Mouse (Mus musculus): Measurements from ENCODE around the gene Foxp1. TPM values are rescaled to one million over a fixed set of nuclear protein-coding genes. Genes with fewer than 3 reads are reported as not detected.

Foxp1 gene
- total and polyA plus RNA-seq, 3 experiments, result 16.1 to 42.0 TPM; not detected in 1

- H3K27me3 ChIP-seq (ENCODE audit: control insufficient read depth in 1 of 2, insufficient read depth in 2 of 2, low read length in 2 of 2), result no peaks in the 10 kb centered on the region
- no peaks in the 10 kb centered on the region for H3K79me2 ChIP-seq (ENCODE audit: control insufficient read depth, insufficient read depth, low read length, poor library complexity)
- no peak overlapping the region for H3K4me3 ChIP-seq (ENCODE audit: control insufficient read depth in 1 of 2, insufficient read depth in 1 of 2, low read depth in 2 of 2, low read length in 2 of 2)
- H3K9me3 ChIP-seq (replicated peaks; ENCODE audit: insufficient read depth, low read length), result no peaks in the 10 kb centered on the region
- H3K4me1 ChIP-seq (ENCODE audit: control insufficient read depth in 1 of 2, insufficient read depth in 2 of 2, low read length in 2 of 2), result peaks cover 19 to 25% of the 10 kb centered on the region in 2 experiments
- H3K27ac ChIP-seq (ENCODE audit: control insufficient read depth, low read depth, low read length), result peak overlapping the region; percentile 48; the same call in 1 of the 2 replicates
- DNase-seq (ENCODE audit: low read depth, low spot score), result no peak
- peaks cover 0 to 25% of the 10 kb centered on the region in 2 experiments; a peak in 2 of 4 replicates for H3K36me3 ChIP-seq (ENCODE audit: control insufficient read depth in 1 of 2, insufficient read depth in 2 of 2, low read length in 2 of 2)
- no peak for TF ChIP-seq POLR2AphosphoS2 (IDR thresholded peaks at IDR 0.05; ENCODE audit: low read length)
- no peak for TF ChIP-seq ZC3H11A (IDR thresholded peaks at IDR 0.05; ENCODE audit: low read depth, low read length)
- no peak for TF ChIP-seq NELFE (IDR thresholded peaks at IDR 0.05; ENCODE audit: low read depth, low read length)
- TF ChIP-seq RCOR1 (IDR thresholded peaks at IDR 0.05; ENCODE audit: low read depth, low read length), result no peak
- TF ChIP-seq GABPA (IDR thresholded peaks at IDR 0.05; ENCODE audit: low read depth, low read length), result no peak
- TF ChIP-seq NRF1 (IDR thresholded peaks at IDR 0.05; ENCODE audit: insufficient read depth, low read depth, low read length, poor library complexity, severe bottlenecking), result no peak
- H3K9ac ChIP-seq (ENCODE audit: control insufficient read depth, low read depth, low read length, poor library complexity, severe bottlenecking), result no peak overlapping the region
Observed at GRCm38 (mm10) chr6:99171281-99171825, 351.2 kb downstream of the Foxp1 start.

DNA sequence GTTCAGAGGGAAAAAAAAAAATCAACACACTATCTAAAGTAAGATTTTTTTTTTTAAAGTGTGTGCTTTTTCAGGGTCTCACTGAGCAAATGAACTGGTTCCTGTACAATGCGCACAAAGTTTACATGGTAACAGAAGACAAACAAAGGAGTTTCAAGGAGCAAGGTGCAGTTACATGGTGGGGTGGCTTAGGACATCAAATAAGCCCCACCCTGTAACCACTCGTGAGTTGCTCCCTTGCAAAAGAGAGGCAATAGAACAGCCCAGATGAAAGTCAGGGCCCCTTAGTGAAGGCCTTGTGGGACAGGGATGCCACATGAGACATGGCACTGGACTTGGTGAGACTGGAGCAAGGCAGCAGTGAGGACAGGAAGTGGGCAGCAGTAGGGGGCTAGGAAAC, 353.8 kb downstream of the Foxp1 start:
- peaks cover 19 to 20% of the 10 kb centered on the region in 2 experiments for H3K4me1 ChIP-seq (ENCODE audit: control insufficient read depth in 1 of 2, insufficient read depth in 2 of 2, low read length in 2 of 2)
- H3K79me2 ChIP-seq (ENCODE audit: control insufficient read depth, insufficient read depth, low read length, poor library complexity), result no peaks in the 10 kb centered on the region
- no peak overlapping the region for H3K9ac ChIP-seq (ENCODE audit: control insufficient read depth, low read depth, low read length, poor library complexity, severe bottlenecking)
- no peak for TF ChIP-seq GATA1 (IDR thresholded peaks at IDR 0.05; ENCODE audit: low read depth, low read length)
- no peak for TF ChIP-seq HCFC1 (IDR thresholded peaks at IDR 0.05; ENCODE audit: low read depth, low read length)
- no peak for TF ChIP-seq EP300 (IDR thresholded peaks at IDR 0.05; ENCODE audit: low read depth in 1 of 2, low read length in 2 of 2)
- TF ChIP-seq GABPA (IDR thresholded peaks at IDR 0.05; ENCODE audit: low read depth, low read length), result no peak
- no peak overlapping the region for H3K27ac ChIP-seq (ENCODE audit: control insufficient read depth, low read depth, low read length)
- no peak overlapping the region for H3K4me3 ChIP-seq (ENCODE audit: control insufficient read depth in 1 of 2, insufficient read depth in 1 of 2, low read depth in 2 of 2, low read length in 2 of 2)
- no peak for DNase-seq (ENCODE audit: low read depth, low spot score)
- H3K27me3 ChIP-seq (ENCODE audit: control insufficient read depth in 1 of 2, insufficient read depth in 2 of 2, low read length in 2 of 2), result no peaks in the 10 kb centered on the region
- peaks cover 0 to 25% of the 10 kb centered on the region in 2 experiments; a peak in 2 of 4 replicates for H3K36me3 ChIP-seq (ENCODE audit: control insufficient read depth in 1 of 2, insufficient read depth in 2 of 2, low read length in 2 of 2)
- no peaks in the 10 kb centered on the region for H3K9me3 ChIP-seq (replicated peaks; ENCODE audit: insufficient read depth, low read length)

DNA sequence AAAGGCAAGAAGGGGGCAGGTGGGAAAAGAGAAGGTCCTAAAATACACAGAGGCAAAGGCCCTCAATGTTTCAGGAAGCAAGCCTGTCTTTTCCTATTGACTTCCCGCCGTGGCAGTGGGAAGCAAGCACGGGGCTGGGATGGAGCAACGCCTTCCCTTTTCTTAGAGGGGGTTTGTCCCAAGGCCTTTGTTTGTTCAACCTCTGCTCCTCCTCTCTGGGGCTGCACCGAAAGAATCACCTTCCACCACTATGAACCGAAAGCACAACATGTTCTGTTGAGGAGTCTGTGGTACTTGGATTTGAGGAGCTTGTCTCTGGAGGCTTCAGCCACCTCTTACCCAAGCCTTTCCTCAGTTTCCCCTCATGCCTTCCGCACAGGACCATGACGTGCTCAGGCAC, 355.5 kb downstream of the Foxp1 start:
- Histone ChIP-seq H3K36me3 (ENCODE audit: control insufficient read depth in 1 of 2, insufficient read depth in 2 of 2, low read length in 2 of 2) (peaks cover 0 to 8% of the 10 kb centered on the region in 2 experiments; a peak in 2 of 4 replicates), H3K9me3 (replicated peaks; ENCODE audit: insufficient read depth, low read length) (no peaks in the 10 kb centered on the region), H3K9ac (ENCODE audit: control insufficient read depth, low read depth, low read length, poor library complexity, severe bottlenecking) (no peak overlapping the region), H3K4me3 (ENCODE audit: control insufficient read depth in 1 of 2, insufficient read depth in 1 of 2, low read depth in 2 of 2, low read length in 2 of 2) (no peak overlapping the region), H3K4me1 (ENCODE audit: control insufficient read depth in 1 of 2, insufficient read depth in 2 of 2, low read length in 2 of 2) (peaks cover 8% of the 10 kb centered on the region in 2 experiments), H3K27ac (ENCODE audit: control insufficient read depth, low read depth, low read length) (no peak overlapping the region), H3K79me2 (ENCODE audit: control insufficient read depth, insufficient read depth, low read length, poor library complexity) (no peaks in the 10 kb centered on the region), H3K27me3 (ENCODE audit: control insufficient read depth in 1 of 2, insufficient read depth in 2 of 2, low read length in 2 of 2) (no peaks in the 10 kb centered on the region)
- no peak for DNase-seq (ENCODE audit: low read depth, low spot score)
- TF ChIP-seq ELF1 (IDR thresholded peaks at IDR 0.05; ENCODE audit: low read depth, low read length) (no peak), TAL1 (IDR thresholded peaks at IDR 0.05; ENCODE audit: low read length) (no peak), USF1 (IDR thresholded peaks at IDR 0.05; ENCODE audit: low read depth, low read length) (no peak), ZC3H11A (IDR thresholded peaks at IDR 0.05; ENCODE audit: low read depth, low read length) (no peak), BHLHE40 (IDR thresholded peaks at IDR 0.05; ENCODE audit: borderline replicate concordance, low read depth, low read length) (no peak), UBTF (IDR thresholded peaks at IDR 0.05; ENCODE audit: borderline replicate concordance, insufficient read depth, low read depth, low read length) (no peak), HCFC1 (IDR thresholded peaks at IDR 0.05; ENCODE audit: low read depth, low read length) (no peak)

Data from MEL (cell line).